Mouse (Mus musculus) stomach, embryonic 16.5 days (tissue): Measurements from ENCODE around the gene Ptprn. TPM values are rescaled to one million over a fixed set of nuclear protein-coding genes. Genes with fewer than 3 reads are reported as not detected.

Experiments used
- ATAC-seq: fragments of 200-750 bp; cut with Nextera tagmentation; 2 replicates; pipeline ENCODE4 v1.8.0; 2017; ENCODE audit warnings: moderate number of reproducible peaks, moderate TSS enrichment; ENCODE audit not compliant: insufficient read depth, low FRiP score
- H3K27ac ChIP-seq: fragments of 300-500 bp; sonication (generic); 2 replicates; pipeline ENCODE4 v1.5.1; 2014; ENCODE audit warnings: low read length
- H3K27me3 ChIP-seq: fragments of 300-500 bp; sonication (generic); 2 replicates; pipeline ENCODE4 v1.6.1; 2014; ENCODE audit warnings: low read length, control low read depth, mixed read lengths; ENCODE audit not compliant: control insufficient read depth, insufficient read depth
- H3K36me3 ChIP-seq: fragments of 300-500 bp; sonication (generic); 2 replicates; pipeline ENCODE4 v1.6.1; 2014; ENCODE audit warnings: low read length; ENCODE audit not compliant: control insufficient read depth, insufficient read depth
- H3K4me1 ChIP-seq: fragments of 300-500 bp; sonication (generic); 2 replicates; pipeline ENCODE4 v1.6.1; 2014; ENCODE audit warnings: low read length, control low read depth, mixed read lengths; ENCODE audit not compliant: control insufficient read depth, insufficient read depth
- H3K4me2 ChIP-seq: fragments of 300-500 bp; sonication (generic); 2 replicates; pipeline ENCODE4 v1.6.1; 2014; ENCODE audit warnings: low read depth, low read length, mixed read lengths
- H3K4me3 ChIP-seq: fragments of 300-500 bp; sonication (generic); replicated peaks from 2 replicates; pipeline ENCODE4 v1.5.1; 2014; ENCODE audit warnings: mild to moderate bottlenecking, low read length
- H3K9ac ChIP-seq: fragments of 300-500 bp; sonication (generic); 2 replicates; pipeline ENCODE4 v1.6.1; 2014; ENCODE audit warnings: low read length
- H3K9me3 ChIP-seq: fragments of 300-500 bp; sonication (generic); replicated peaks from 2 replicates; pipeline ENCODE4 v1.6.1; 2016; ENCODE audit warnings: low read length, control low read depth; ENCODE audit not compliant: control insufficient read depth
- WGBS: fragments of 180-500 bp; shearing (Covaris S2); extraction: QIAGEN DNeasy Blood & Tissue Kit; methylation state at CpG from one replicate; pipeline ENCODE4 v1.1.7; 2014; 5-methylcytosine and 5-hydroxymethylcytosine counted together
- polyA plus RNA-seq: library from polyadenylated mRNA; unstranded; fragments of >200 nt; fragmentation: Nextera tagmentation; extraction: Ambion mirVana; gene quantifications from 2 replicates; pipeline ENCODE4 v1.2.1, GENCODE M21; 2015

The Ptprn gene
- polyA plus RNA-seq, 1 experiment from 2014 or later: 2.0 TPM

GRCm38 (mm10) chr1:75219531-75219930 lies 44.8 kb downstream of the Ptprn start, which contains the start of gene Tuba4a:
Gene Tuba4a, minus strand, starts transcription at chr1:75219865.
- WGBS: 2% methylated on average over 33 of the region's 34 CpGs
- Histone ChIP-seq H3K9ac (peak within 1 kb of the TSS; percentile 77), H3K4me2 (peak within 1 kb of the TSS; percentile 90), H3K27ac (peak within 1 kb of the TSS; percentile 81), H3K9me3 (no peaks in the 10 kb centered on the region), H3K36me3 (peaks cover 4% of the 10 kb centered on the region; the same call in 1 of the 2 replicates), H3K4me3 (peak within 1 kb of the TSS; percentile 66), H3K27me3 (peaks cover 3% of the 10 kb centered on the region; the same call in 1 of the 2 replicates), H3K4me1 (peaks cover 10% of the 10 kb centered on the region)
- ATAC-seq: peak; percentile 44; the same call in 1 of the 2 replicates

GRCm38 (mm10) chr1:75219078-75219477 lies 45.2 kb downstream of the Ptprn start:
- H3K9ac ChIP-seq: peak overlapping the region; percentile 77
- H3K27me3 ChIP-seq: peaks cover 3% of the 10 kb centered on the region; the same call in 1 of the 2 replicates
- H3K4me1 ChIP-seq: peaks cover 10% of the 10 kb centered on the region
- H3K4me2 ChIP-seq: peak overlapping the region; percentile 90
- peak; percentile 91 for ATAC-seq
- H3K4me3 ChIP-seq: peak overlapping the region; percentile 66
- H3K27ac ChIP-seq: peak overlapping the region; percentile 81
- no peaks in the 10 kb centered on the region for H3K9me3 ChIP-seq
- WGBS: under 1% methylated on average over 24 of the region's 24 CpGs
- H3K36me3 ChIP-seq: peaks cover 4% of the 10 kb centered on the region; the same call in 1 of the 2 replicates

- 0 out of 2 replicates have a peak, but pooled peaks have one; percentile 7 for ATAC-seq
- Histone ChIP-seq H3K9me3 (no peaks in the 10 kb centered on the region), H3K9ac (peak overlapping the region; percentile 77), H3K4me3 (peak overlapping the region; percentile 66), H3K27me3 (peaks cover 3% of the 10 kb centered on the region; the same call in 1 of the 2 replicates), H3K4me1 (peaks cover 14% of the 10 kb centered on the region), H3K36me3 (peaks cover 6% of the 10 kb centered on the region), H3K4me2 (peak overlapping the region; percentile 90), H3K27ac (peak overlapping the region; percentile 81)
- 1% methylated on average over 38 of the region's 38 CpGs for WGBS
Measured at GRCm38 (mm10) chr1:75218227-75219001, 45.9 kb downstream of the Ptprn start.

GRCm38 (mm10) chr1:75217893-75218226 lies 46.4 kb downstream of the Ptprn start:
- 2% methylated on average over 6 of the region's 6 CpGs for WGBS
- peak overlapping the region; percentile 81 for H3K27ac ChIP-seq
- H3K9me3 ChIP-seq: no peaks in the 10 kb centered on the region
- peaks cover 9% of the 10 kb centered on the region for H3K36me3 ChIP-seq
- ATAC-seq: no peak
- peaks cover 3% of the 10 kb centered on the region; the same call in 1 of the 2 replicates for H3K27me3 ChIP-seq
- H3K9ac ChIP-seq: peak overlapping the region; percentile 77
- H3K4me3 ChIP-seq: peak overlapping the region; percentile 66
- H3K4me1 ChIP-seq: peaks cover 18% of the 10 kb centered on the region
- H3K4me2 ChIP-seq: peak overlapping the region; percentile 90

GRCm38 (mm10) chr1:75216797-75217585 lies 47.3 kb downstream of the Ptprn start:
- H3K9ac ChIP-seq: no peak overlapping the region; the same call in 1 of the 2 replicates
- ATAC-seq: no peak
- peaks cover 9% of the 10 kb centered on the region for H3K36me3 ChIP-seq
- peaks cover 3% of the 10 kb centered on the region; the same call in 1 of the 2 replicates for H3K27me3 ChIP-seq
- H3K4me2 ChIP-seq: peak overlapping the region; percentile 90
- 66% methylated on average over 13 of the region's 13 CpGs for WGBS
- peak overlapping the region; percentile 66 for H3K4me3 ChIP-seq
- H3K4me1 ChIP-seq: peaks cover 25% of the 10 kb centered on the region
- no peak overlapping the region for H3K27ac ChIP-seq
- H3K9me3 ChIP-seq: no peaks in the 10 kb centered on the region

- WGBS: 94% methylated on average over 9 of the region's 9 CpGs
- Histone ChIP-seq H3K4me1 (peaks cover 32% of the 10 kb centered on the region), H3K9ac (no peak overlapping the region), H3K9me3 (no peaks in the 10 kb centered on the region), H3K27ac (peak overlapping the region; percentile 88), H3K4me2 (no peak overlapping the region), H3K36me3 (peaks cover 9% of the 10 kb centered on the region), H3K27me3 (peaks cover 2% of the 10 kb centered on the region; the same call in 1 of the 2 replicates), H3K4me3 (no peak overlapping the region)
- ATAC-seq: no peak
Measured at GRCm38 (mm10) chr1:75215785-75216184, 48.5 kb downstream of the Ptprn start.

GRCm38 (mm10) chr1:75214886-75215285 lies 49.4 kb downstream of the Ptprn start:
- Histone ChIP-seq H3K9me3 (no peaks in the 10 kb centered on the region), H3K27ac (peak overlapping the region; percentile 88), H3K4me1 (peaks cover 36% of the 10 kb centered on the region), H3K9ac (0 out of 2 replicates have a peak overlapping the region, but pooled peaks have one; percentile 7), H3K36me3 (peaks cover 9% of the 10 kb centered on the region), H3K4me2 (peak overlapping the region; percentile 17; the same call in 1 of the 2 replicates), H3K4me3 (no peak overlapping the region), H3K27me3 (no peaks in the 10 kb centered on the region; the same call in 1 of the 2 replicates)
- no peak for ATAC-seq
- WGBS: 47% methylated on average over 5 of the region's 5 CpGs

- peaks cover 37% of the 10 kb centered on the region for H3K4me1 ChIP-seq
Measured at GRCm38 (mm10) chr1:75214442-75214841, 49.9 kb downstream of the Ptprn start.

More at GRCm38 (mm10) chr1:75214442-75214841, 49.9 kb downstream of the Ptprn start:
- Histone ChIP-seq H3K9me3 (no peaks in the 10 kb centered on the region), H3K9ac (0 out of 2 replicates have a peak overlapping the region, but pooled peaks have one; percentile 7), H3K4me2 (0 out of 2 replicates have a peak overlapping the region, but pooled peaks have one; percentile 16), H3K27me3 (no peaks in the 10 kb centered on the region), H3K27ac (peak overlapping the region; percentile 88), H3K4me3 (no peak overlapping the region), H3K36me3 (peaks cover 9% of the 10 kb centered on the region)
- ATAC-seq: peak; percentile 68
- WGBS: 67% methylated on average over 2 of the region's 2 CpGs
